Mouse (Mus musculus) CH12.LX (cell line): ENCODE data around the gene Tspan32. TPM values are rescaled to one million over a fixed set of nuclear protein-coding genes. Genes with fewer than 3 reads are reported as not detected.

Experiments
- DNase-seq: peaks from one replicate; pipeline ENCODE4 v3.0.0-alpha.2; 2013; ENCODE audit errors: extremely low read depth
- H3K27ac ChIP-seq: 2 replicates; pipeline ENCODE4 v1.5.1; 2012; ENCODE audit warnings: low read depth, mild to moderate bottlenecking, control low read depth, moderate library complexity; ENCODE audit not compliant: insufficient read depth
- H3K27me3 ChIP-seq: replicated peaks from 2 replicates; pipeline ENCODE3; 2012; ENCODE audit warnings: inconsistent platforms
- H3K36me3 ChIP-seq, 2 experiments: replicated peaks in 1 of 2; 2 replicates each; pipeline versions ENCODE3 to v1.6.1; 2012; ENCODE audit warnings: inconsistent platforms in 1 of 2, low read length in 1 of 2, mild to moderate bottlenecking in 1 of 2, mixed read lengths in 1 of 2, moderate library complexity in 1 of 2; ENCODE audit not compliant: control insufficient read depth in 1 of 2, insufficient read depth in 1 of 2
- H3K4me1 ChIP-seq, 2 experiments: 2 replicates each; pipeline ENCODE4 v1.6.1; 2012; ENCODE audit warnings: inconsistent platforms in 1 of 2, moderate library complexity in 1 of 2; ENCODE audit not compliant: insufficient read depth in 2 of 2, control insufficient read depth in 1 of 2
- H3K4me2 ChIP-seq: 2 replicates; pipeline ENCODE4 v1.6.1; 2012; ENCODE audit warnings: low read depth, mild to moderate bottlenecking, control low read depth; ENCODE audit not compliant: poor library complexity, insufficient read depth, severe bottlenecking
- H3K4me3 ChIP-seq, 3 experiments: fragments of 150-350 bp in 1 of 3; sonication (generic) in 1 of 3; replicated peaks in 1 of 3; 2 replicates each; pipeline versions ENCODE3 to v1.5.1; 2011 to 2012; ENCODE audit warnings: low read depth in 2 of 3, low read length in 2 of 3, mild to moderate bottlenecking in 2 of 3, moderate library complexity in 2 of 3, control low read depth in 1 of 3, improper control_type of control experiment in 1 of 3, inconsistent platforms in 1 of 3, mixed read lengths in 1 of 3; ENCODE audit not compliant: poor library complexity in 1 of 3
- H3K79me2 ChIP-seq: replicated peaks from 2 replicates; pipeline ENCODE4 v1.6.1; 2012; ENCODE audit warnings: mild to moderate bottlenecking, moderate library complexity; ENCODE audit not compliant: control insufficient read depth, poor library complexity, insufficient read depth, severe bottlenecking; ENCODE audit errors: extremely low read depth
- H3K9ac ChIP-seq: 2 replicates; pipeline ENCODE4 v1.6.1; 2012; ENCODE audit warnings: low read depth, mild to moderate bottlenecking, control low read depth, moderate library complexity; ENCODE audit not compliant: insufficient read depth
- H3K9me3 ChIP-seq: replicated peaks from 2 replicates; pipeline ENCODE3; 2012; ENCODE audit warnings: low read length, inconsistent platforms, mixed read lengths
- BHLHE40 ChIP-seq: IDR thresholded peaks from 2 replicates; pipeline ENCODE4 v1.6.1; 2011; ENCODE audit warnings: mild to moderate bottlenecking, low read depth, low read length, improper control_type of control experiment
- CTCF ChIP-seq, 2 experiments: IDR thresholded peaks in 1 of 2; conservative IDR thresholded peaks in 1 of 2; 2 replicates each; pipeline ENCODE4 v1.5.1; 2011 to 2012; ENCODE audit warnings: low read depth in 2 of 2, low read length in 2 of 2, improper control_type of control experiment in 1 of 2, inconsistent platforms in 1 of 2, mild to moderate bottlenecking in 1 of 2, moderate library complexity in 1 of 2
- E2F4 ChIP-seq: IDR thresholded peaks from 2 replicates; pipeline ENCODE4 v1.6.1; 2011; ENCODE audit warnings: low read depth, low read length, improper control_type of control experiment; ENCODE audit not compliant: insufficient replicate concordance
- ELF1 ChIP-seq: IDR thresholded peaks from 2 replicates; pipeline ENCODE4 v1.6.1; 2014; ENCODE audit warnings: low read depth, mild to moderate bottlenecking, inconsistent platforms, low read length, improper control_type of control experiment
- EP300 ChIP-seq: IDR thresholded peaks from 2 replicates; pipeline ENCODE4 v1.6.1; 2011; ENCODE audit warnings: low read length, improper control_type of control experiment
- ETS1 ChIP-seq: conservative IDR thresholded peaks from 2 replicates; pipeline ENCODE4 v1.6.1; 2012; ENCODE audit warnings: low read depth, mild to moderate bottlenecking, inconsistent platforms, low read length, improper control_type of control experiment, moderate library complexity
- GABPA ChIP-seq: IDR thresholded peaks from 2 replicates; pipeline ENCODE4 v1.6.1; 2012; ENCODE audit warnings: low read depth, low read length, improper control_type of control experiment, inconsistent platforms; ENCODE audit not compliant: insufficient replicate concordance
- IRF4 ChIP-seq: IDR thresholded peaks from 2 replicates; pipeline ENCODE4 v1.6.1; 2014; ENCODE audit warnings: low read depth, mild to moderate bottlenecking, inconsistent platforms, low read length, improper control_type of control experiment
- JUND ChIP-seq: conservative IDR thresholded peaks from 2 replicates; pipeline ENCODE4 v1.6.1; 2011; ENCODE audit warnings: low read depth, low read length, improper control_type of control experiment
- KAT2A ChIP-seq: IDR thresholded peaks from 2 replicates; pipeline ENCODE4 v1.6.1; 2012; ENCODE audit warnings: low read length, improper control_type of control experiment, inconsistent platforms; ENCODE audit not compliant: insufficient replicate concordance
- MAFK ChIP-seq: IDR thresholded peaks from 2 replicates; pipeline ENCODE4 v1.6.1; 2011; ENCODE audit warnings: low read length, improper control_type of control experiment; ENCODE audit not compliant: insufficient replicate concordance
- MAZ ChIP-seq: IDR thresholded peaks from 2 replicates; pipeline ENCODE4 v1.6.1; 2012; ENCODE audit warnings: low read depth, mild to moderate bottlenecking, inconsistent platforms, low read length, improper control_type of control experiment, moderate library complexity
- MEF2A ChIP-seq: IDR thresholded peaks from 2 replicates; pipeline ENCODE4 v1.6.1; 2014; ENCODE audit warnings: low read depth, mild to moderate bottlenecking, inconsistent platforms, low read length, improper control_type of control experiment, borderline replicate concordance
- MXI1 ChIP-seq: IDR thresholded peaks from 2 replicates; pipeline ENCODE4 v1.6.1; 2011; ENCODE audit warnings: mild to moderate bottlenecking, low read depth, low read length, improper control_type of control experiment
- MYC ChIP-seq: IDR thresholded peaks from 2 replicates; pipeline ENCODE4 v1.6.1; 2011; ENCODE audit warnings: low read depth, mild to moderate bottlenecking, improper control_type of control experiment, low read length
- NELFE ChIP-seq: IDR thresholded peaks from 2 replicates; pipeline ENCODE4 v1.6.1; 2011; ENCODE audit warnings: low read depth, low read length, improper control_type of control experiment
- PAX5 ChIP-seq: IDR thresholded peaks from 2 replicates; pipeline ENCODE4 v1.6.1; 2012; ENCODE audit warnings: low read length, inconsistent platforms, mixed read lengths
- POLR2A ChIP-seq: IDR thresholded peaks from 2 replicates; pipeline ENCODE4 v1.6.1; 2011; ENCODE audit warnings: low read depth, mild to moderate bottlenecking, improper control_type of control experiment, low read length
- RCOR1 ChIP-seq: conservative IDR thresholded peaks from 2 replicates; pipeline ENCODE4 v1.6.1; 2012; ENCODE audit warnings: low read depth, mild to moderate bottlenecking, inconsistent platforms, low read length, improper control_type of control experiment
- SIN3A ChIP-seq: IDR thresholded peaks from 2 replicates; pipeline ENCODE4 v1.6.1; 2012; ENCODE audit warnings: low read length, improper control_type of control experiment, inconsistent platforms
- TBP ChIP-seq: conservative IDR thresholded peaks from 2 replicates; pipeline ENCODE4 v1.6.1; 2011; ENCODE audit warnings: low read depth, low read length, improper control_type of control experiment
- TCF12 ChIP-seq: IDR thresholded peaks from 2 replicates; pipeline ENCODE4 v1.6.1; 2014; ENCODE audit warnings: low read depth, mild to moderate bottlenecking, inconsistent platforms, low read length, improper control_type of control experiment
- USF2 ChIP-seq: conservative IDR thresholded peaks from 2 replicates; pipeline ENCODE4 v1.6.1; 2011; ENCODE audit warnings: low read depth, low read length, improper control_type of control experiment
- ZC3H11A ChIP-seq: IDR thresholded peaks from 2 replicates; pipeline ENCODE4 v1.6.1; 2012; ENCODE audit warnings: low read depth, mild to moderate bottlenecking, inconsistent platforms, low read length, improper control_type of control experiment
- ZKSCAN1 ChIP-seq: IDR thresholded peaks from 2 replicates; pipeline ENCODE4 v1.6.1; 2012; ENCODE audit warnings: low read depth, inconsistent platforms, low read length, improper control_type of control experiment, borderline replicate concordance
- ZMIZ1 ChIP-seq: IDR thresholded peaks from 2 replicates; pipeline ENCODE4 v1.6.1; 2012; ENCODE audit warnings: low read depth, mild to moderate bottlenecking, inconsistent platforms, low read length, improper control_type of control experiment
- ZNF384 ChIP-seq: IDR thresholded peaks from 2 replicates; pipeline ENCODE4 v1.6.1; 2012; ENCODE audit warnings: low read depth, low read length, improper control_type of control experiment, inconsistent platforms
- dilution Hi-C: fragments of 300-500 bp; cut with MboI; formaldehyde crosslinking; loops from 2 replicates; pipeline ENCODE4 v1.14.3; 2020; ENCODE audit warnings: low sequenced_read_pairs; ENCODE audit not compliant: extremely low pct_unique_long_range_greater_than_20kb, extremely low pct_ligation_motif_present
- in situ Hi-C: fragments of 300-500 bp; cut with MboI; formaldehyde crosslinking; loops from 3 replicates; pipeline ENCODE4 v1.14.3; 2019; ENCODE audit warnings: low sequenced_read_pairs, low pct_ligation_motif_present, low pct_unique_long_range_greater_than_20kb, mixed read lengths
- polyA plus RNA-seq: library from polyadenylated mRNA; unstranded; fragments of >175 nt; gene quantifications from 2 replicates; pipeline ENCODE4 v1.2.1, GENCODE M21; 2012; ENCODE audit warnings: low read depth; ENCODE audit not compliant: insufficient read length
- total RNA-seq, 2 experiments: library from RNA; depleted of rRNA; stranded (reverse); fragments of 300-350 nt in 1 of 2; fragments of >200 nt in 1 of 2; gene quantifications; 2 replicates each; pipeline ENCODE4 v1.2.3; 2012 to 2014

Gene Tspan32
- total and polyA plus RNA-seq, 3 experiments = 28.2 to 34.5 (median 28.6) TPM

GRCm38 (mm10) chr7:143013420-143014178 is 8.8 kb downstream of the Tspan32 start:
- in situ Hi-C loops = loop anchor here (25.0 kb wide), 1 partner anchor 551 kb away; the partner anchor contains the start of gene Lsp1
- H3K27me3 ChIP-seq = no peaks in the 10 kb centered on the region
- peaks cover 20 to 56% of the 10 kb centered on the region in 2 experiments for H3K4me1 ChIP-seq
- peaks cover 0 to 56% of the 10 kb centered on the region in 2 experiments for H3K36me3 ChIP-seq
- H3K4me3 ChIP-seq = no peak overlapping the region
- no peaks in the 10 kb centered on the region for H3K79me2 ChIP-seq
- no peak overlapping the region for H3K4me2 ChIP-seq
- no peak for DNase-seq
- dilution Hi-C loops = no loop called here
- H3K9ac ChIP-seq = no peak overlapping the region
- no peak overlapping the region for H3K27ac ChIP-seq
- no peaks in the 10 kb centered on the region for H3K9me3 ChIP-seq
- TF ChIP-seq ELF1 (no peak), ZKSCAN1 (no peak), TCF12 (no peak), TBP (no peak), MAZ (no peak), NELFE (no peak), POLR2A (no peak), ZMIZ1 (no peak), USF2 (no peak), GABPA (no peak), JUND (no peak), MEF2A (no peak)

GRCm38 (mm10) chr7:143014862-143015659 is 10.2 kb downstream of the Tspan32 start:
- dilution Hi-C loops = no loop called here
- H3K79me2 ChIP-seq = no peaks in the 10 kb centered on the region
- H3K36me3 ChIP-seq = peaks cover 3 to 61% of the 10 kb centered on the region in 2 experiments
- H3K4me3 ChIP-seq = no peak overlapping the region
- no peaks in the 10 kb centered on the region for H3K9me3 ChIP-seq
- DNase-seq = no peak
- no peak overlapping the region for H3K27ac ChIP-seq
- no peak overlapping the region for H3K9ac ChIP-seq
- peaks cover 18 to 56% of the 10 kb centered on the region in 2 experiments for H3K4me1 ChIP-seq
- H3K27me3 ChIP-seq = no peaks in the 10 kb centered on the region
- no peak overlapping the region for H3K4me2 ChIP-seq
- TF ChIP-seq ZNF384 (no peak), JUND (no peak), MYC (no peak), ETS1 (no peak), ZC3H11A (no peak), CTCF (conservative IDR thresholded peaks at IDR 0.05 in 1 of 2, IDR thresholded peaks at IDR 0.05 in 1 of 2; ENCODE audit: low read depth in 2 of 2, low read length in 2 of 2) (no peak), BHLHE40 (no peak), MEF2A (no peak), NELFE (no peak), PAX5 (no peak), EP300 (no peak), E2F4 (no peak), MAFK (no peak), KAT2A (no peak), MXI1 (no peak), SIN3A (no peak), IRF4 (no peak), MAZ (no peak), RCOR1 (no peak)
- in situ Hi-C loops = loop anchor here (25.0 kb wide), 1 partner anchor 553 kb away; the partner anchor contains the start of gene Lsp1
